Mouse (Mus musculus) gastrocnemius, adult 2 months (tissue): Measurements from ENCODE around the gene Tmed1. TPM values are rescaled to one million over a fixed set of nuclear protein-coding genes. Genes with fewer than 3 reads are reported as not detected.
A peak's percentile ranks its signal among the peaks of the same experiment; 100 is the strongest.

Experiments
- DNase-seq: peaks from one replicate; pipeline ENCODE4 v3.0.0; 2022
- H3K27ac ChIP-seq: fragments of 200-600 bp; 2 replicates; pipeline ENCODE4 v1.8.1; 2022; ENCODE audit warnings: mild to moderate bottlenecking
- H3K4me3 ChIP-seq: fragments of 200-600 bp; 2 replicates; pipeline ENCODE4 v1.8.1; 2022; ENCODE audit warnings: mild to moderate bottlenecking, moderate library complexity
- CTCF ChIP-seq: fragments of 200-600 bp; IDR thresholded peaks from 2 replicates; pipeline ENCODE4 v1.8.1; 2022; ENCODE audit warnings: antibody characterized with exemption, mild to moderate bottlenecking, moderate library complexity
- intact Hi-C: fragments of 180-260 bp; cut with DNase I; formaldehyde crosslinking; loops from one replicate; pipeline ENCODE4 v1.15.1; 2025
- total RNA-seq, 2 experiments: library from RNA; stranded (reverse); gene quantifications; 2 replicates each; pipeline ENCODE4 v1.2.3; 2021

Gene Tmed1
- total RNA-seq, 2 experiments from 2014 or later: 28.9 to 35.8 TPM

DNA sequence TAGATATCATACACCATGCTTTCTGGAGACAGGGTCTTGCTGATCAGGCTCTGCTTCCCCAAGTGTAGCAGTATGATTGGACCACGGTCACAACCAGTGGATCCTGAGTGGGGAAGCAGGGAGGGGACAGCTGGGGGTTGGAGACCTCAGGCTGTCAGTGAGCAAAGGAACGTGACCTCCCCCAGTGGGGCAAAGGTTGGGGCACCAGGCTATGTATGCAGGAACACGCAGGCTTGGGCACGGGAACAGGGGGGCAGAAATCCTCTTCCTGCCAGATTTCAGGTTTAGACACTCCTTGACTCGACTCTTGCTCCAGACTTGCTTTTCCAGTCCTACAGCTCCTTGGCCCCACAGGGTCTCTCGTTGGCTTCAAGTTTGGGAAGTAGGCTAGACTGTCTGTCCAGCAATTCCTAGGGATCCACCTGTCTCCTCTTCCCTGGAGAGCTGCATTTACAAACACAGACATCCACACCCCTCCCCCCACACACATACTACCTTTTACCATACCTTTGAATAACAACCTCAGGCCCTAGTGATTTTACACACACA, 8.0 kb upstream of the Tmed1 start:
- no peak overlapping the region for H3K4me3 ChIP-seq
- intact Hi-C loops: no loop called here
- no peak for DNase-seq
- H3K27ac ChIP-seq: no peak overlapping the region
- no peak for TF ChIP-seq CTCF

DNA sequence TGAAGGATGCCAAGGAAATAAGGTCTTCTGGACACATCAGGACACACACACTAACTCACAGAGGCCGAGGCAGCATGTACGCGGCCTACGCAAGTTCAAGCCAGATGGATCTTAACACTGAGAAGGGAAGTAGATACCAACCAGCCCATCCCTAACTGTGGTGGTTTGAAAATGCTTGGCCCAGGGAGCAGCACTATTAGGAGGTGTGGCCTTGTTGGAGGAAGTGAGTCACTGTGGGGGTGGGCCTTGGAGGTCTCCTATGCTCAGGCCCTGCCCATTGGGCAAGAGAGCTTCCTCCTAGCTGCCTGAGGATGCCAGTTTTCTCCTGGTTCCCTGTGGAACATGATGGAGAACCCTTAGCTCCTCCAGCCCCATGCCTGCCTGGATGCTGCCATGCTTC, 3.4 kb upstream of the Tmed1 start:
- no peak overlapping the region for H3K4me3 ChIP-seq
- TF ChIP-seq CTCF: no peak
- intact Hi-C loops: no loop called here
- no peak overlapping the region for H3K27ac ChIP-seq
- no peak for DNase-seq

DNA sequence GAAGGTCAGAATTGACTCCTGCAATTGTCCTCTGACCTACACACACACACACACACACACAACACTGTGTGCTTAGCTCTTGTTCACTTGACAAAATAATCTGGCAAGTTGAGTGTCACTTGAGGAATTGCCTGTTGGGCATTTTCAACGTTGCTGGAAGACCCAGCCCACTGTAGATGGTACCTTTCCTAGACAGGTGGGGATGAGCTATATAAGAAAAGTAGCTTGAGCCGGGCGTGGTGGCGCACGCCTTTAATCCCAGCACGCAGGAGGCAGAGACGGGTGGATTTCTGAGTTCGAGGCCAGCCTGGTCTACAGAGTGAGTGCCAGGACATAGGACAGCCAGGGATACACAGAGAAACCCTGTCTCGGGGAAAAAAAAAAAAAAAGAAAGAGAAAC, 1.0 kb upstream of the Tmed1 start:
- intact Hi-C loops: loop anchor here (2.0 kb wide), 1 partner anchor 36 kb away; the partner anchor contains the start of gene Carm1
- H3K27ac ChIP-seq: peak overlapping the region; percentile 99
- TF ChIP-seq CTCF: no peak
- peak overlapping the region; percentile 81 for H3K4me3 ChIP-seq
- no peak for DNase-seq

DNA sequence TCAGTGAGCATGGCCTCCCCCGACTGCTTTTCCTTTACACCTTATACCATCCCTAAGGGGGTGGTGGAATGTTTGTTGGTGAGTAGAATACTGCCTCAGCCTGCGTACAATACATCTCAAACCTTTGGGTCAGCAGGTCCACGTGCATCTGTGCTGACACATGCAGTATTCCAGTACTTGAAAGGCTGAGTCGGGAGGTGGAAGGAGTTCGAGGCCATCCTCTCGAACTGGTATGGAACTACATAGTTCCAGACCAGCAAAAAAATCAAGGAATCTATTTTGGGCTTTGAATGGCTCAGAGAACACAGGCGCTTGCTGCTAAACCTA, 600 bp upstream of the Tmed1 start:
- no peak for TF ChIP-seq CTCF
- no peak for DNase-seq
- intact Hi-C loops: loop anchor here (2.0 kb wide), 1 partner anchor 36 kb away; the partner anchor contains the start of gene Carm1
- H3K27ac ChIP-seq: peak overlapping the region; percentile 99
- peak overlapping the region; percentile 81 for H3K4me3 ChIP-seq

DNA sequence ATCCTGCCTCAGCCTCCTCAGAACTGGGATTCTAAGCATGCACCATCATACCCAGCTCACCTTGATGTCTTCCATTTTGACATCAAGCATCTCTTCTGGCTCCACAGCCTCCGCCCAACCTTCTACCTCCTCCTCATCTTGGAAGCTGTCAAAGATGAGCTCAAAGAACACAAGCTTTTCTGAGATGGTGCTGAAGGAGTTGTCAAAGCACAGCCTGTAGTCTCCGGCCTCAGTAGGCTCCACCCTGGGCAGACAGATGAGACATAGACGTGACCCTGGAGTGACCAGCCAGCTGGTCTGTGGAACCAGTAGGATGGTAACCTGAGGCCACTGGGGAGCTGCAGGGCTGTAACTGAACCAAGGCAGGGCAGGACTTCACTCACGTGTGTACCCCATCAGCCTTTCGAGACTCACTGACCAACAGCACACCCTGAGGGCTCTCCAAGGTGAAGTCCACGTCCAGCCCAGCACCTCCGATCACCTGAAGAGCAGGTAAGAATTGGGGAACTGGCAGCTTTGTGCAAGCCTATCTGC, 1.1 kb downstream of the Tmed1 start:
- intact Hi-C loops: no loop called here
- peak overlapping the region; percentile 81 for H3K4me3 ChIP-seq
- H3K27ac ChIP-seq: peak overlapping the region; percentile 99
- no peak for TF ChIP-seq CTCF
- DNase-seq: peak; percentile 52

DNA sequence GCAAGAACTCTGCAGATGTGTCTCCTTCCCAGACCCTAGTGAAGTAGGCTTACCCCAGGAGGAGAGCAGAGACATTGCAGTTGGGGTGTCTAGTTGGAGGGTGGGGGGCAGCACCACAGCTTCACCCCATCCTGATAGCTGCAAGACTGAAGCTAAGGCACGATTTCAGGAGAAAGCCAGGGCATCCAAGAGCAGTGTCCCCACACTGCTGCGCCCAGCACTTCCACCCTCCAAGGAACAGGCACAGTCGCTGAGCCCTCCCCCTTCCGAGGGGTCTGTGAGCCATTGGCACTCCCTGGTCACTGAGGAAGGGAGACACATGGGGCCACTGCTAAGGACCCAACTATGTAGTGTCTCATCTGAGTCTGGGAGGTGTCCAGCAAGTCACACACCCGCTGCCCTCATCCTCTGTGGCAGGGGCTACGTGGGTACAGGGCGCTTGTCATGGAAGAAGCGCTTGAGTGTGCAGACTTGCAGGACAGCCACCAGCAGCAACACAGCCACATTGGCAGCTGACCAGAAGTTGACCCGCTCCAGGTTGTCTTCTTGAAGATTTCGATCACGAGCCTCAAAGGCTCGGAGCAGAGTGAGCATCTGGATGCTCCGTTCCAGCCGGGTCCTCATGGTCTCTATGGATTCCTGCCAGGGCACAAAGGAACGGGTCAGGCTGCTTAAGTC, 2.2 kb downstream of the Tmed1 start:
- no peak for TF ChIP-seq CTCF
- intact Hi-C loops: no loop called here
- Histone ChIP-seq H3K4me3 (no peak overlapping the region), H3K27ac (no peak overlapping the region)
- no peak for DNase-seq

DNA sequence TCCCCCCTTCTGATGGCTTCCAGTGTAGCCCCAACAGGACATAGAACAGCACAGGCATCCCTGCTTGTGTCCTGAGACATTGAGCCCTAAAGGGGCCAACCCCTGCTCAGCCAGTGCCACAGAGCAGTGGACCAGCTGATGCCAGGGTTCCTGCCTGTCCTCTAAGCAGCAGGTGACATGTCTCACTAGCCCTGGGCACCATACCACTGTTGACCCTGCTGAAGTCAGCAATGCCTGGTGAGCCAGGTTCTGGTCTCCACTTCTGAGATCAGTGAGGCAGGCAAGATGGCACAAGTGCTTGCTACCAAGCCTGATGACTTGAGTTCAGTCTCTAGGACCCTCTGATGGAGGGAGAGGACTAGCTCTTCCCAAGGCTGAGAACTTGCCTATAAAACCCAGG, 4.3 kb downstream of the Tmed1 start:
- Histone ChIP-seq H3K4me3 (no peak overlapping the region), H3K27ac (no peak overlapping the region)
- intact Hi-C loops: no loop called here
- no peak for TF ChIP-seq CTCF
- DNase-seq: no peak

DNA sequence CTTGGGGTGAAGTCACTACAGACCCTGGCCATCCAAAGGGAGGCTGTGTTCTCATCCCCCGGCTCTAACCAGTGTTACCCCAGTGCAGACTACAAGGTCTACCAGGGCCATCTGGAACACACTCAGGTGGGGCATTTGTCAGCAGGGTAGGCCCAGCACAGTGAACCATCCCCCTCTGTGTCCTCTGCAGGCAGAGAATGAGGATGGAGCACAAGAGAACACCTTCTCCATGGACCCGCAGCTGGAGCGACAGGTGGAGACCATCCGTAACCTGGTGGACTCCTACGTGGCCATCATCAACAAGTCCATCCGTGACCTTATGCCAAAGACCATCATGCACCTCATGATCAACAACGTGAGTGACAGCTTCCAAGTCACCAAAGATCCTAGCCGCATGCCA, 6.7 kb downstream of the Tmed1 start:
- intact Hi-C loops: no loop called here
- no peak for TF ChIP-seq CTCF
- DNase-seq: peak; percentile 9
- no peak overlapping the region for H3K4me3 ChIP-seq
- H3K27ac ChIP-seq: no peak overlapping the region

DNA sequence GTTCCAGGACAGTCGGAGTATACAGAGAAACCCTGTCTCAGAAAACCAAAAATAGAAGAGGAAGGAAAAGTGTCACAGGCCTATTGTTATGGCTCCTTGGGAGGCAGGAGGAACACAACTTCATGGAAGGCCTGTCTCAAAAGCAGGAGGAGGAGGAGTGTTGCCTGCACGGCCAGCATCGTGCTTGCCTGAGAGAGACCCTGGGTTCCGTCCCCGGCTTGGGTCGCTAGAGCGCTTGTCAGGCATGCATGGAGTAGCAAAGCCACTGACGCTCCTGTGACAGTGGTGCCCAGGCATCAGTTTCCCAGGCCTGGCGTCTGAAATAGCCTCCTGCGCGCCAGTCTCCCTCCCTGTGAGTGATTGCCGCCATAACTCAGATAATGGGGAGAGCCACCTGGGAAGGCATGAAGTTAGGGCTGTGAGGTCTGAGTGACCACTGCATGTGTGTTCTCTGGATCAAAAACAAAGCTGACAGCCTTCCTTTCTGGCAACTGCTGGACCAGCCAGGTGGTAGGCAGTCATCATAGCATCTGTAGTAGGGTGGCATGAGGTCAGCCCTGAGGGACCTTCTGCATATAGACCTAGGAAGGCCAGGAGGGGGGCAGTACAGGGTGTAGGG, 11.7 kb downstream of the Tmed1 start:
- no peak for DNase-seq
- intact Hi-C loops: no loop called here
- TF ChIP-seq CTCF: no peak
- Histone ChIP-seq H3K27ac (peak overlapping the region; percentile 80; the same call in 1 of the 2 replicates), H3K4me3 (no peak overlapping the region)

DNA sequence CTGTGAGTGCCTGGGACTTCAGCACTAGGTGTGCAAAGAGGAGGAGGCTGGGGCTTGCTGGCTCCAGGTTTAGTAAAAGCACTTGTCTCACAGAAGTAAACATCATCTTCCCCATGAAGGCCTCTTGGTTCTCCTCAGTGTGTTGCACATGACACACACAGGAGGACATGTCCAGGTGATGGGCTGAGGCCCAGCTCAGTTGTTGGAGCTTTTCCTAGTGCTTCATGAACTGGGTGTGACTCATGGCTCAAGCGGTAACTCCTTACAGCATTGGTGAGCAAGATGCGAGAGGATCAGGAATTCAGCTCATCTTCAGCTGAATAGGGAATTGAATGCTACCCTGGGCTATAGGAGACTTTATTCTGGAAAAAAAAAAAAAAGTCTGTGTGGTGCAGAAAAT, 12.4 kb downstream of the Tmed1 start:
- Histone ChIP-seq H3K4me3 (peak overlapping the region; percentile 65), H3K27ac (peak overlapping the region; percentile 80)
- DNase-seq: no peak
- TF ChIP-seq CTCF: no peak
- intact Hi-C loops: no loop called here

DNA sequence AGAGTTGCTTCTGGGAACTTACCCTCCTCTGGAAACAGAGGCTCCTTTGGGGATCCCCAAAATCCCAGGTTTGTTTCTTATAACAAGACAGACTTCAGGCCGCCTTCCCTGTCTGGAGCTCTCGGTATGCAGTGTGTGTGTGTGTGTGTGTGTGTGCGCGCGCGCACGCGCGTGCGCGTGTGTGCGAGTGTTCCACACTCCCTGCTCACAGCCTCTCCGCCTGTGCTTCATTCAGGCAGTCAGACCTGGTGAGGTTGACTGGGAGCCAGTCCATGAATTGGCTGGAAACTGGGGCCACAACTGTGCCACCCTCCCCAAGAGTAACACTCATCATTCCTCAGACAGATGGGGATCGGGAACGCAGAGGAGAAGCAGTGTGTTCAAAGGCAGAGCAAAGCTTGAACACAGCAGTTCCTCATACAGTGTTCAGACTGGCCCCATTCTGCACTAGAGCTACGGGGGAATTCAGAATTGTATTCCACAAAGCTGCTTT, 13.0 kb downstream of the Tmed1 start:
- Histone ChIP-seq H3K27ac (peak overlapping the region; percentile 80), H3K4me3 (peak overlapping the region; percentile 65)
- TF ChIP-seq CTCF: no peak

DNA sequence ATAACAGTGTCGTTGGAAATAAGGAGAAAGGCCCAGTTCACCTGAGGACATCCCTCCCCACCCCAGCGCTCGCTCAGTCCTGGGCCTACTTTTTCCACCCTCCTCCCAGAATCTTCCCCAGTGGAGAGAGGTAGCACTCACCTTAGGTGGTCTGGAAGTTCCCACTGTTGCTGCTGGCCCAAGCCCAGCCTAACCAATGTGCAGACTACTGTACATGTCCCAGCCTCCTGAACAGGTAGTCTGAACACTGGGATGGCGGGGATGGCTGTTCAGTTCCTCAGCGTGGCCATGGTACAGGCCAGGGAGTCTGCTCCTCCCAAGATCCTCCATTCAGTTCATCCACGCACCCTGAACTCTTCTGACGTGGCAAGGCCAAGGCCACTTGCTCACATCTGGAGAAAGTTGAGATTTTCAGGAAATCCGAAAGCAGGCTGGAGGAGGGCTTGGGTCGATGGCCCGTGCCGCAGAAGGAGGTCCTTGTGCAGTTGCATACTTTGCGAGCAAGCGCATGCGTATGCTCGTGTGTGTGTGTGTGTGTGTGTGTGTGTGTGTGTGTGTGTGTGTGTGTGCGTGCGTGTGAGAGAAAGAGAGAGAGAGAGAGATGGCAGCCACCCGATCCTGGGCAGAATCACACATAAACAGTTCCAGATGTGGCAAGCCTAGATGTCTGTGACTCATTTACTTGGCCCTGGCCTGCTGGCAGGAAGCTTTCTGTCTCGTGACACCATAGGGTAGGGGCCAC, 13.6 kb downstream of the Tmed1 start:
- intact Hi-C loops: no loop called here

More for the DNA sequence above, 13.0 kb downstream of the Tmed1 start:
- DNase-seq: no peak
- intact Hi-C loops: no loop called here

More for the DNA sequence above, 13.6 kb downstream of the Tmed1 start:
- no peak for TF ChIP-seq CTCF
- Histone ChIP-seq H3K27ac (peak overlapping the region; percentile 84), H3K4me3 (peak overlapping the region; percentile 65)
- peak; percentile 85 for DNase-seq
